ENCODE assay signal across 28 mouse cellular contexts in genomic region chr1:11650137-11650536, GRCm38 (mm10).
DNase-seq lines count a peak whose midpoint lies in the region; ATAC-seq and TF ChIP-seq lines count a peak whose summit lies in the region.
"Had no signal": no experiment of that assay in that cellular context is flagged by ENCODE, and none has a peak within 500 bp of the region (broad histone marks: within the 10 kb centered on the region; RNA-seq: fewer than 3 reads in every experiment).

No protein-coding gene starts in this region.

- no peak overlapping the region for H3K4me3 ChIP-seq in forebrain, postnatal 0 days (ENCODE audit: low read depth, low read length)
- H3K4me3 ChIP-seq in forebrain, embryonic 12.5 days (replicated peaks), result no peak overlapping the region
- H3K4me3 ChIP-seq in neural tube, embryonic 14.5 days (ENCODE audit: low read depth, low read length), result no peak overlapping the region
- H3K4me3 ChIP-seq: embryonic facial prominence, embryonic 15.5 days; limb, embryonic 10.5 days; limb, embryonic 15.5 days; liver, embryonic 13.5 days; midbrain, embryonic 13.5 days; stomach, embryonic 15.5 days had no signal

- no peak overlapping the region for H3K27ac ChIP-seq in forebrain, postnatal 0 days (ENCODE audit: low read depth, low read length)
- no peak overlapping the region for H3K27ac ChIP-seq in forebrain, embryonic 12.5 days
- no peak overlapping the region for H3K27ac ChIP-seq in neural tube, embryonic 14.5 days (ENCODE audit: low read depth, low read length)
- H3K27ac ChIP-seq: embryonic facial prominence, embryonic 15.5 days; hindbrain, embryonic 14.5 days; limb, embryonic 10.5 days; limb, embryonic 15.5 days; liver, embryonic 13.5 days; macrophage; midbrain, embryonic 13.5 days; stomach, embryonic 15.5 days had no signal

- H3K27me3 ChIP-seq in forebrain, postnatal 0 days (ENCODE audit: insufficient read depth, low read length), result no peaks in the 10 kb centered on the region
- no peaks in the 10 kb centered on the region for H3K27me3 ChIP-seq in forebrain, embryonic 12.5 days
- H3K27me3 ChIP-seq in neural tube, embryonic 14.5 days (ENCODE audit: control insufficient read depth, insufficient read depth, low read length), result no peaks in the 10 kb centered on the region
- H3K27me3 ChIP-seq: embryonic facial prominence, embryonic 15.5 days; limb, embryonic 15.5 days; liver, embryonic 13.5 days; midbrain, embryonic 13.5 days; stomach, embryonic 15.5 days had no signal

- no peak overlapping the region for H3K9ac ChIP-seq in forebrain, postnatal 0 days
- H3K9ac ChIP-seq in forebrain, embryonic 12.5 days, result no peak overlapping the region
- no peak overlapping the region for H3K9ac ChIP-seq in neural tube, embryonic 14.5 days (replicated peaks; ENCODE audit: low read depth, low read length)
- H3K9ac ChIP-seq: embryonic facial prominence, embryonic 15.5 days; hindbrain, embryonic 14.5 days; limb, embryonic 15.5 days; liver, embryonic 13.5 days; midbrain, embryonic 13.5 days; stomach, embryonic 15.5 days had no signal

- peak; percentile 79 for ATAC-seq in forebrain, postnatal 0 days
- no peak for ATAC-seq in forebrain, embryonic 12.5 days (ENCODE audit: low FRiP score)
- ATAC-seq in neural tube, embryonic 14.5 days (ENCODE audit: low read depth), result peak; percentile 56; the same call in 1 of the 2 replicates
- ATAC-seq: CD4-positive, CD25-positive, alpha-beta regulatory T cell, adult 4 months; intestine, postnatal 0 days; midbrain, embryonic 13.5 days had no signal

- TF ChIP-seq CTCF in forebrain, postnatal 0 days (IDR thresholded peaks at IDR 0.05; ENCODE audit: low read depth), result no peak

- no peaks in the 10 kb centered on the region for H3K36me3 ChIP-seq in forebrain, postnatal 0 days (ENCODE audit: insufficient read depth)
- no peaks in the 10 kb centered on the region for H3K36me3 ChIP-seq in forebrain, embryonic 12.5 days (replicated peaks)
- H3K36me3 ChIP-seq in neural tube, embryonic 14.5 days (ENCODE audit: control insufficient read depth, insufficient read depth, low read length), result no peaks in the 10 kb centered on the region
- H3K36me3 ChIP-seq: embryonic facial prominence, embryonic 15.5 days; limb, embryonic 10.5 days; limb, embryonic 15.5 days; liver, embryonic 13.5 days; midbrain, embryonic 13.5 days; stomach, embryonic 15.5 days had no signal

- no peaks in the 10 kb centered on the region for H3K9me3 ChIP-seq in forebrain, postnatal 0 days (ENCODE audit: low read length)
- no peaks in the 10 kb centered on the region for H3K9me3 ChIP-seq in forebrain, embryonic 12.5 days
- H3K9me3 ChIP-seq in neural tube, embryonic 14.5 days (ENCODE audit: control insufficient read depth, low read length), result no peaks in the 10 kb centered on the region
- H3K9me3 ChIP-seq: embryonic facial prominence, embryonic 15.5 days; limb, embryonic 10.5 days; limb, embryonic 15.5 days; liver, embryonic 13.5 days; midbrain, embryonic 13.5 days; stomach, embryonic 15.5 days had no signal

- no peaks in the 10 kb centered on the region for H3K4me1 ChIP-seq in forebrain, postnatal 0 days (ENCODE audit: insufficient read depth)
- no peaks in the 10 kb centered on the region for H3K4me1 ChIP-seq in forebrain, embryonic 12.5 days
- no peaks in the 10 kb centered on the region for H3K4me1 ChIP-seq in neural tube, embryonic 14.5 days (ENCODE audit: control insufficient read depth, insufficient read depth, low read length)
- H3K4me1 ChIP-seq: embryonic facial prominence, embryonic 15.5 days; limb, embryonic 10.5 days; limb, embryonic 15.5 days; liver, embryonic 13.5 days; midbrain, embryonic 13.5 days; stomach, embryonic 15.5 days had no signal

- H3K4me2 ChIP-seq in forebrain, postnatal 0 days (ENCODE audit: low read depth), result no peak overlapping the region
- H3K4me2 ChIP-seq in forebrain, embryonic 12.5 days, result no peak overlapping the region
- H3K4me2 ChIP-seq in neural tube, embryonic 14.5 days (ENCODE audit: low read depth, low read length), result no peak overlapping the region
- H3K4me2 ChIP-seq: embryonic facial prominence, embryonic 15.5 days; heart, embryonic 11.5 days; hindbrain, embryonic 14.5 days; limb, embryonic 15.5 days; liver, embryonic 13.5 days; midbrain, embryonic 13.5 days; stomach, embryonic 15.5 days had no signal

- intact Hi-C loops in heart, postnatal 25 days (cut with DNase I), result loop anchor here (10.0 kb wide), 1 partner anchor 1065 kb away; no protein-coding TSS in a partner anchor

- DNase-seq in forebrain, postnatal 0 days, result peak; percentile 35
- DNase-seq in neural tube, embryonic 10.5 days (ENCODE audit: extremely low spot score, low spot score), result no peak
- DNase-seq in layer of hippocampus, adult 9-11 months, result peak; percentile 68
- DNase-seq in kidney, adult 18-20 months, result no peak
- DNase-seq in heart, postnatal 25 days (ENCODE audit: low spot score), result no peak
- DNase-seq: adrenal gland, postnatal 14 days; cerebellum, adult 18-20 months; cerebellum, postnatal 10 days; gastrocnemius, postnatal 25 days; heart, adult 11 months; heart, postnatal 4 days; kidney, postnatal 14 days; liver, embryonic 13.5 days; lung, adult 18-20 months; lung, postnatal 10 days; thymus, postnatal 14 days had no signal

Comparison
In these comparisons a context has a peak if more than half of its experiments do, and no peak if none do; other contexts are left out.
1. DNase-seq: peak in forebrain, postnatal 0 days (single experiment) and layer of hippocampus, adult 9-11 months (single experiment); none in neural tube, embryonic 10.5 days (single experiment), kidney, adult 18-20 months (single experiment) and heart, postnatal 25 days (single experiment).